Mouse (Mus musculus) granulocyte monocyte progenitor cell, adult 5-6 weeks (primary cell): ENCODE measurements around the gene Exog. TPM values are rescaled to one million over a fixed set of nuclear protein-coding genes. Genes with fewer than 3 reads are reported as not detected.

ENCODE experiments used
- ATAC-seq: replicated peaks from 2 replicates; pipeline ENCODE4 v1.8.0; 2016; ENCODE audit warnings: mild to moderate bottlenecking, moderate TSS enrichment, inconsistent platforms; ENCODE audit not compliant: poor library complexity, severe bottlenecking
- total RNA-seq, 2 experiments: library from RNA; stranded (forward) in 1 of 2; stranded (reverse) in 1 of 2; fragments of 200-712, 200-1000 nt in 1 of 2; fragments of >200 nt in 1 of 2; fragmentation: Nextera tagmentation in 1 of 2; gene quantifications; 2 replicates each; pipeline ENCODE4 v1.2.3; 2014 to 2017

Exog gene
- total RNA-seq, 2 experiments from 2014 or later = 4.2 to 17.7 TPM

DNA sequence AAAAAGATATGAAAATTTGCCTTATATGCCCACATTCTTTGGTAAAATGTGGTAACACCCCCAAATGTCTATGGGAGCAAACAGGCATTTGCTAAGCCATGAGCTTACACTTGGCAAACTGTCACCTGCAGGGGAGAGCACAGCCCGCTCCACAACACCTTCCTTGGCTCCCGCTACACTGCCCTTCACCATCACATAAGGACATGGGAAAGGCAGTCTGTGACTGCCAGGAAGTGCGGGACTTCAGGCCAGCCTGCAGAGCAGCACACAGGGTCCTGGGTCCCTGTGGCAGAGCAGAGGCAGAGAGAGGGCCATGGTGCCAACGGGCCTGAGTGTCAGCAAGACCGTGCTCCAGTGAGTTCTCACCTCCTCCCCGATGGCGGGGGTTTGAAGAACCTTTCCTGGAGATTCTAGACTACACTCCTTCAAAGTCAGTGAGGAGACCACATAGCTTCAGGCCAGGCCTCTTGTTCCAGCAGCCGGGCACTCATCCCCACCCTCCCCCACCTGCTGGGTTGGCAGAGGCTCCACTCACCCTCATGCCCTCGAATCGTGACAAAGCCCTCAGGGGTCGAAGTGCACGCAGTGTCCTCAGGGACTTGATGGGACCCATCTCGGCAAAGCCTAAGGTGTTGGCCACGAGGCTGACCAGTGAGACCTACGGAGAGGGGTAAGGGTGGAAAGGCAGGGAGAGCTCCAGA, 53.0 kb downstream of the Exog start:
- ATAC-seq = no peak

GRCm38 (mm10) chr9:119498247-119498607, 53.5 kb downstream of the Exog start:
- no peak for ATAC-seq

- no peak for ATAC-seq
Observed at GRCm38 (mm10) chr9:119498885-119499284, 54.1 kb downstream of the Exog start.

- no peak for ATAC-seq
Observed at GRCm38 (mm10) chr9:119503613-119504012, 58.9 kb downstream of the Exog start.

- no peak for ATAC-seq
Observed at GRCm38 (mm10) chr9:119504981-119505658, 60.4 kb downstream of the Exog start.

GRCm38 (mm10) chr9:119510902-119511301, 66.2 kb downstream of the Exog start:
- no peak for ATAC-seq

DNA sequence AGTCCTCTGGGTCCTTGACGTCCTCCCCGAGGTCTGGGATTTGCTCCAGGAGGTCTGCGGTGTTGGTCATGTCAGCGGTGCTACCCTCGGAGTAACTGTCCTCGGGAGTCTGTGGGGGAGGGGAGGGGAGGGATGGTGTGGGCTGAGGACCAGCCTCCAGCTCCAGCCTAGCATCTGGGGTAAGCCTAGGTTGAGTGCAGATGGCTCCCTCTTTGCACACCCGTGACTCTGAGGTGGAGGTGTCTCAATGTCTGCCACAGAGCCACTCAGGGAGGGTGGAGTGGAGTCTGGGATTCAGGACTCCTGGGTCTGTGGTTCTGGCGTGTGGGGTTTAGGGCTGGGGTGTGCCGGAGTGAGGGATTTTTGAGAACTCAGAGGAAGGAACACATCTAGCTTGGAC, 68.2 kb downstream of the Exog start:
- ATAC-seq = no peak

GRCm38 (mm10) chr9:119513816-119514215, 69.1 kb downstream of the Exog start:
- ATAC-seq = no peak

DNA sequence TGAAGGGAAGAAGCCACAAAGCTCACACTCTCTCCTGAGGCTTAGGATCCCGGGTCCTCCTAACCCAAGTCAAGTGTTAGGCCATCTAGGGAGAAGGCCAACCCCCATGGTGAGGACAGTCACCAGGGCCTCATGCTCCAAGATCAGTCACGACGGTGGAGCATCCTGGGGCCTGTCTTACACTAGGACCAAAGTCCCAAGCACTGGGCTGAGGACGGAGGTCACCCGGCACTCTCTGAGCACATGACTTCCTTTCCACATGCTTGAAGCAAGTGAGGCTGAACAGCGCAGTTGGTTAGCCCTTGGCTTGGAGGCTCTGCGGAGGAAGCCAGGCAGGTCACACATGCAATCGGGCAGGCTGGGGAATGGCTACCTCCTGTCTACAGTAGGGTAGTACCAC, 70.2 kb downstream of the Exog start:
- ATAC-seq = no peak

Other genes with a start within 250 kb of the Exog start
- not detected in 2 replicates for gene Slc22a13, start 235.8 kb upstream of the Exog start, total RNA-seq (2014; fragmentation: Nextera tagmentation)
- gene Slc22a13, start 235.8 kb upstream of the Exog start, total RNA-seq (2017) = not detected in 2 replicates
- 27.5 and 28.0 TPM in 2 replicates for gene Oxsr1, start 122.5 kb upstream of the Exog start, total RNA-seq (2014; fragmentation: Nextera tagmentation)
- gene Oxsr1, start 122.5 kb upstream of the Exog start, total RNA-seq (2017) = 28.7 and 30.5 TPM in 2 replicates
- 26.4 and 40.6 TPM in 2 replicates for gene Acaa1a, start 105.3 kb upstream of the Exog start, total RNA-seq (2014; fragmentation: Nextera tagmentation)
- 21.2 and 26.2 TPM in 2 replicates for gene Acaa1a, start 105.3 kb upstream of the Exog start, total RNA-seq (2017)
- gene Myd88, start 103.5 kb upstream of the Exog start, total RNA-seq (2014; fragmentation: Nextera tagmentation) = 31.1 and 47.6 TPM in 2 replicates
- gene Myd88, start 103.5 kb upstream of the Exog start, total RNA-seq (2017) = 16.4 and 24.2 TPM in 2 replicates
- 4.4 and 7.4 TPM in 2 replicates for gene Xylb, start 87.6 kb upstream of the Exog start, total RNA-seq (2014; fragmentation: Nextera tagmentation)
- 2.8 and 4.1 TPM in 2 replicates for gene Xylb, start 87.6 kb upstream of the Exog start, total RNA-seq (2017)
- gene Slc22a14, start 79.4 kb upstream of the Exog start, total RNA-seq (2014; fragmentation: Nextera tagmentation) = not detected in 2 replicates
- gene Slc22a14, start 79.4 kb upstream of the Exog start, total RNA-seq (2017) = not detected in 2 replicates
- gene Acvr2b, start 42.8 kb upstream of the Exog start, total RNA-seq (2014; fragmentation: Nextera tagmentation) = 2.0 and 2.9 TPM in 2 replicates
- 0.36 and 0.65 TPM in 2 replicates for gene Acvr2b, start 42.8 kb upstream of the Exog start, total RNA-seq (2017)
- not detected in 2 replicates for gene Scn5a, start 134.1 kb downstream of the Exog start, total RNA-seq (2014; fragmentation: Nextera tagmentation)
- not detected in 2 replicates for gene Scn5a, start 134.1 kb downstream of the Exog start, total RNA-seq (2017)